Mouse (Mus musculus): ENCODE measurements around the gene Pde3b.

DNA sequence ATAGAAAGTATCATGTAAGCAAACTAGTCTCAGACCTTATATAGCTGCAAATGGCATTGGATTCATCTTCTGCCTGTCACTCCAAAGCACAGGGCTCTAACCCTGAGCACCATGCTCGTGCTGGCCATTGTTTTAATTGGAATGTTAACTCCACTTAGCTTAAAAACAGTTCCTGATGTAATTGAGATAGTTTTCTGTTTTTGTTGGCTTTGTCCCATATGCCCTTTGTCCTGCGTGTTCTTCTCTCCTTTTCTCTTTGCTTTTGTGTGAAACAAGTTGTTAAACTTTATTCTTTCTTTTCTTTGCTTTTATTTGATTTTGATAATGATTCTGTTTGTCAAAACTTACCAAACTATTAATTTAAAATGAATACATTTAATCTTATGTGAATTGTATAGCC lies 167.4 kb downstream of the Pde3b start:
- no peak for TF ChIP-seq POLR2A (IDR thresholded peaks at IDR 0.05; ENCODE audit: low read depth, low read length)
- TF ChIP-seq CTCF (IDR thresholded peaks at IDR 0.05; ENCODE audit: extremely low read depth, insufficient read length, insufficient replicate concordance, low read depth, low read length) = no peak
